Mouse (Mus musculus) myocyte (in vitro differentiated cells): ENCODE measurements at regions not wholly inside any gene's neighbourhood (a gene's known extent, or its start where the extent isn't known, plus 50 kb on each side); places are given as distances from the start of the nearest gene placed in this dataset.
A peak's percentile ranks its signal among the peaks of the same experiment; 100 is the strongest.

Source experiments
- H3K27me3 ChIP-seq: one replicate; pipeline ENCODE4 v1.6.1; 2011; ENCODE audit not compliant: control insufficient read depth, insufficient read depth, insufficient read length
- H3K36me3 ChIP-seq: one replicate; pipeline ENCODE4 v1.6.1; 2011; ENCODE audit not compliant: control insufficient read depth, insufficient read depth
- H3K4me2 ChIP-seq: one replicate; pipeline ENCODE4 v1.6.1; 2011; ENCODE audit warnings: low read depth, control low read depth
- H3K4me3 ChIP-seq: one replicate; pipeline ENCODE4 v1.5.1; 2011; ENCODE audit warnings: mild to moderate bottlenecking, control low read depth, moderate library complexity
- H3K79me2 ChIP-seq: one replicate; pipeline ENCODE4 v1.6.1; 2011; ENCODE audit not compliant: control insufficient read depth, insufficient read depth
- H3ac ChIP-seq: one replicate; pipeline ENCODE4 v1.6.1; 2011; ENCODE audit not compliant: control insufficient read depth, insufficient read length
- CEBPB ChIP-seq: IDR thresholded peaks from 2 replicates; pipeline ENCODE4 v1.6.1; 2011; ENCODE audit warnings: mild to moderate bottlenecking, moderate library complexity; ENCODE audit not compliant: poor library complexity, insufficient read depth, severe bottlenecking
- E2F4 ChIP-seq: IDR thresholded peaks from one replicate; pipeline ENCODE4 v1.6.1; 2011; ENCODE audit warnings: mild to moderate bottlenecking, control low read depth, moderate library complexity; ENCODE audit not compliant: insufficient read depth
- MAX ChIP-seq: IDR thresholded peaks from one replicate; pipeline ENCODE4 v1.6.1; 2011; ENCODE audit warnings: low read depth, mild to moderate bottlenecking, control low read depth
- MYOD1 ChIP-seq, 3 experiments: IDR thresholded peaks; one replicate each; pipeline ENCODE4 v1.6.1; 2011; ENCODE audit warnings: control low read depth in 2 of 3, low read depth in 2 of 3, mild to moderate bottlenecking in 2 of 3, moderate library complexity in 1 of 3; ENCODE audit not compliant: insufficient read length in 2 of 3, control insufficient read depth in 1 of 3
- MYOG ChIP-seq, 3 experiments: IDR thresholded peaks; one replicate each; pipeline ENCODE4 v1.6.1; 2011; ENCODE audit warnings: control low read depth in 2 of 3, low read depth in 2 of 3, mild to moderate bottlenecking in 2 of 3; ENCODE audit not compliant: insufficient read length in 2 of 3, control insufficient read depth in 1 of 3, insufficient read depth in 1 of 3
- POLR2A ChIP-seq: IDR thresholded peaks from one replicate; pipeline ENCODE4 v1.6.1; 2011; ENCODE audit warnings: low read depth, mild to moderate bottlenecking, control low read depth, moderate library complexity; ENCODE audit not compliant: insufficient read length
- POLR2AphosphoS2 ChIP-seq: IDR thresholded peaks from one replicate; pipeline ENCODE4 v1.6.1; 2011; ENCODE audit warnings: low read depth, control low read depth; ENCODE audit not compliant: insufficient read length
- REST ChIP-seq: IDR thresholded peaks from one replicate; pipeline ENCODE4 v1.6.1; 2011; ENCODE audit warnings: mild to moderate bottlenecking, control low read depth, moderate library complexity; ENCODE audit not compliant: insufficient read depth, insufficient read length
- SRF ChIP-seq: IDR thresholded peaks from one replicate; pipeline ENCODE4 v1.6.1; 2011; ENCODE audit warnings: low read depth; ENCODE audit not compliant: control insufficient read depth, insufficient read length
- TCF12 ChIP-seq: IDR thresholded peaks from one replicate; pipeline ENCODE4 v1.6.1; 2011; ENCODE audit warnings: mild to moderate bottlenecking, control low read depth; ENCODE audit not compliant: poor library complexity, insufficient read depth, severe bottlenecking
- TCF3 ChIP-seq: IDR thresholded peaks from one replicate; pipeline ENCODE4 v1.6.1; 2011; ENCODE audit warnings: low read depth, control low read depth; ENCODE audit not compliant: insufficient read length
- USF1 ChIP-seq: IDR thresholded peaks from one replicate; pipeline ENCODE4 v1.6.1; 2011; ENCODE audit warnings: low read depth, mild to moderate bottlenecking, control low read depth, moderate library complexity

DNA sequence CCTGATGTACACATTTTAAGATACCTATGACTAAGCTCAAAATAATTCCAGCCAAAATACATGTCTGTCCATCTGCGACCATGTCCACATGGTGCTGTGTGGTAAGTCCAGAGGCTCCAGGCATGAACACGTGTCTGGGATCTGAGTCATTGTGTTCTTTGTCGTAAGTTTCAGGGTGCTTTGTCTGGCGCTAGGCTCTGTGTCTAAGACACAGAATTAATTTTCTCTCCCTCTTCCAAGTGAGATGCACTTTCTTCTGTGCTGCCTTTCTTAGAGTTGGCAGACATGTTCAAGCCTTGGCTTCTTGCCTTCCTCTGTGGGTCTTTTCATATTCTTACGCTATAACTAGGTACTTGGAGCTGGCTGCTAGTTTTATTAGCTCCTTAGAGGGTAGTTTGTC, 573.5 kb upstream of the Fam98a start:
- no peak overlapping the region for H3K4me3 ChIP-seq
- H3K36me3 ChIP-seq, result no peaks in the 10 kb centered on the region
- TF ChIP-seq USF1, result peak; percentile 74
- TF ChIP-seq E2F4, result no peak
- no peaks in the 10 kb centered on the region for H3K27me3 ChIP-seq
- H3ac ChIP-seq, result no peak overlapping the region
- H3K79me2 ChIP-seq, result no peaks in the 10 kb centered on the region
- no peak overlapping the region for H3K4me2 ChIP-seq

GRCm38 (mm10) chr17:76111315-76112195, 559.8 kb upstream of the Fam98a start:
- no peak overlapping the region for H3K4me2 ChIP-seq
- no peaks in the 10 kb centered on the region for H3K27me3 ChIP-seq
- H3ac ChIP-seq, result no peak overlapping the region
- no peaks in the 10 kb centered on the region for H3K79me2 ChIP-seq
- no peak overlapping the region for H3K4me3 ChIP-seq
- H3K36me3 ChIP-seq, result no peaks in the 10 kb centered on the region
- TF ChIP-seq MYOG (IDR thresholded peaks at IDR 0.05; ENCODE audit: control insufficient read depth in 1 of 3, insufficient read depth in 1 of 3, insufficient read length in 2 of 3, low read depth in 2 of 3), result no peak
- TF ChIP-seq POLR2A, result no peak
- TF ChIP-seq REST, result no peak
- TF ChIP-seq TCF3, result no peak
- no peak for TF ChIP-seq E2F4
- TF ChIP-seq MYOD1 (IDR thresholded peaks at IDR 0.05; ENCODE audit: control insufficient read depth in 1 of 3, insufficient read length in 2 of 3, low read depth in 2 of 3), result no peak

GRCm38 (mm10) chr17:76110856-76111255, 559.1 kb upstream of the Fam98a start:
- H3K27me3 ChIP-seq, result no peaks in the 10 kb centered on the region
- no peak overlapping the region for H3ac ChIP-seq
- H3K79me2 ChIP-seq, result no peaks in the 10 kb centered on the region
- no peaks in the 10 kb centered on the region for H3K36me3 ChIP-seq
- H3K4me3 ChIP-seq, result no peak overlapping the region
- no peak overlapping the region for H3K4me2 ChIP-seq
- TF ChIP-seq E2F4, result no peak
- TF ChIP-seq MYOG (IDR thresholded peaks at IDR 0.05; ENCODE audit: control insufficient read depth in 1 of 3, insufficient read depth in 1 of 3, insufficient read length in 2 of 3, low read depth in 2 of 3), result no peak
- TF ChIP-seq MYOD1 (IDR thresholded peaks at IDR 0.05; ENCODE audit: control insufficient read depth in 1 of 3, insufficient read length in 2 of 3, low read depth in 2 of 3), result no peak
- TF ChIP-seq SRF, result no peak
- no peak for TF ChIP-seq TCF3
- no peak for TF ChIP-seq POLR2AphosphoS2
- TF ChIP-seq CEBPB, result no peak
- no peak for TF ChIP-seq MAX
- no peak for TF ChIP-seq POLR2A
- TF ChIP-seq USF1, result no peak
- TF ChIP-seq TCF12, result no peak
- TF ChIP-seq REST, result no peak

GRCm38 (mm10) chr17:76083536-76083935, 531.8 kb upstream of the Fam98a start:
- TF ChIP-seq REST, result no peak
- no peak for TF ChIP-seq POLR2AphosphoS2
- TF ChIP-seq USF1, result no peak
- no peak for TF ChIP-seq CEBPB
- no peak for TF ChIP-seq E2F4
- TF ChIP-seq MYOG (IDR thresholded peaks at IDR 0.05; ENCODE audit: control insufficient read depth in 1 of 3, insufficient read depth in 1 of 3, insufficient read length in 2 of 3, low read depth in 2 of 3), result no peak
- no peak for TF ChIP-seq POLR2A
- TF ChIP-seq TCF12, result no peak
- no peak for TF ChIP-seq SRF
- no peak for TF ChIP-seq TCF3
- TF ChIP-seq MAX, result no peak
- no peak for TF ChIP-seq MYOD1 (IDR thresholded peaks at IDR 0.05; ENCODE audit: control insufficient read depth in 1 of 3, insufficient read length in 2 of 3, low read depth in 2 of 3)
- Histone ChIP-seq H3K4me2 (no peak overlapping the region), H3K27me3 (no peaks in the 10 kb centered on the region), H3K4me3 (no peak overlapping the region), H3K36me3 (no peaks in the 10 kb centered on the region), H3ac (no peak overlapping the region), H3K79me2 (no peaks in the 10 kb centered on the region)

- H3K79me2 ChIP-seq, result no peaks in the 10 kb centered on the region
- H3ac ChIP-seq, result no peak overlapping the region
- no peak overlapping the region for H3K4me2 ChIP-seq
- H3K36me3 ChIP-seq, result no peaks in the 10 kb centered on the region
- H3K27me3 ChIP-seq, result no peaks in the 10 kb centered on the region
- no peak overlapping the region for H3K4me3 ChIP-seq
- no peak for TF ChIP-seq TCF3
- TF ChIP-seq USF1, result no peak
- no peak for TF ChIP-seq MAX
- no peak for TF ChIP-seq REST
- no peak for TF ChIP-seq TCF12
- TF ChIP-seq MYOD1 (IDR thresholded peaks at IDR 0.05; ENCODE audit: control insufficient read depth in 1 of 3, insufficient read length in 2 of 3, low read depth in 2 of 3), result no peak
- TF ChIP-seq POLR2A, result no peak
- TF ChIP-seq POLR2AphosphoS2, result no peak
- no peak for TF ChIP-seq SRF
- no peak for TF ChIP-seq MYOG (IDR thresholded peaks at IDR 0.05; ENCODE audit: control insufficient read depth in 1 of 3, insufficient read depth in 1 of 3, insufficient read length in 2 of 3, low read depth in 2 of 3)
- no peak for TF ChIP-seq E2F4
- TF ChIP-seq CEBPB, result no peak
Observed at GRCm38 (mm10) chr17:76081780-76082179, 530.0 kb upstream of the Fam98a start.
